Mouse (Mus musculus): Measurements from ENCODE around the gene Abhd14b. TPM values are rescaled to one million over a fixed set of nuclear protein-coding genes. Genes with fewer than 3 reads are reported as not detected.

Abhd14b gene
- polyA plus RNA-seq, 1 experiment from 2014 or later, result 7.0 TPM

GRCm38 (mm10) chr9:106470991-106471750 lies 23.9 kb downstream of the Abhd14b start:
- H3K27ac ChIP-seq, result no peak overlapping the region
- WGBS, result 62% methylated on average over 14 of the region's 14 CpGs
- peaks cover 36% of the 10 kb centered on the region for H3K4me1 ChIP-seq (replicated peaks)
- peaks cover 4% of the 10 kb centered on the region; the same call in 1 of the 2 replicates for H3K27me3 ChIP-seq
- no peak for ATAC-seq (replicated peaks; ENCODE audit: insufficient number of reproducible peaks, insufficient read depth, low FRiP score, low read depth)
- H3K9ac ChIP-seq, result no peak overlapping the region; the same call in 1 of the 2 replicates
- peak overlapping the region; percentile 47 for H3K4me2 ChIP-seq
- no peak overlapping the region for H3K4me3 ChIP-seq
- H3K36me3 ChIP-seq, result no peaks in the 10 kb centered on the region
- no peaks in the 10 kb centered on the region for H3K9me3 ChIP-seq (replicated peaks)

- Histone ChIP-seq H3K27ac (peak overlapping the region; percentile 44), H3K9me3 (replicated peaks) (no peaks in the 10 kb centered on the region), H3K27me3 (peaks cover 2% of the 10 kb centered on the region; the same call in 1 of the 2 replicates), H3K9ac (no peak overlapping the region), H3K36me3 (no peaks in the 10 kb centered on the region), H3K4me3 (no peak overlapping the region), H3K4me2 (peak overlapping the region; percentile 47), H3K4me1 (replicated peaks) (peaks cover 42% of the 10 kb centered on the region)
- no peak; the same call in 1 of the 2 replicates for ATAC-seq (replicated peaks; ENCODE audit: insufficient number of reproducible peaks, insufficient read depth, low FRiP score, low read depth)
- WGBS, result 14% methylated on average over 5 of the region's 5 CpGs
These were observed 24.6 kb downstream of the Abhd14b start for GRCm38 (mm10) chr9:106471892-106472291.

- H3K27me3 ChIP-seq, result no peaks in the 10 kb centered on the region
- 54% methylated on average over 4 of the region's 4 CpGs for WGBS
- H3K9me3 ChIP-seq (replicated peaks), result no peaks in the 10 kb centered on the region
- H3K36me3 ChIP-seq, result no peaks in the 10 kb centered on the region
- H3K4me3 ChIP-seq, result no peak overlapping the region
- no peak overlapping the region for H3K9ac ChIP-seq
- H3K4me2 ChIP-seq, result no peak overlapping the region
- H3K27ac ChIP-seq, result peak overlapping the region; percentile 44
- ATAC-seq (replicated peaks; ENCODE audit: insufficient number of reproducible peaks, insufficient read depth, low FRiP score, low read depth), result no peak
- H3K4me1 ChIP-seq (replicated peaks), result peaks cover 42% of the 10 kb centered on the region
These were observed 25.1 kb downstream of the Abhd14b start for GRCm38 (mm10) chr9:106472321-106472720.

GRCm38 (mm10) chr9:106473081-106473752 lies 26.0 kb downstream of the Abhd14b start:
- H3K36me3 ChIP-seq, result no peaks in the 10 kb centered on the region
- H3K9me3 ChIP-seq (replicated peaks), result no peaks in the 10 kb centered on the region
- H3K4me3 ChIP-seq, result no peak overlapping the region
- H3K4me2 ChIP-seq, result no peak overlapping the region
- 86% methylated on average over 16 of the region's 16 CpGs for WGBS
- no peak overlapping the region for H3K27ac ChIP-seq
- H3K9ac ChIP-seq, result no peak overlapping the region
- ATAC-seq (replicated peaks; ENCODE audit: insufficient number of reproducible peaks, insufficient read depth, low FRiP score, low read depth), result no peak
- H3K27me3 ChIP-seq, result no peaks in the 10 kb centered on the region
- peaks cover 50% of the 10 kb centered on the region for H3K4me1 ChIP-seq (replicated peaks)

- Histone ChIP-seq H3K4me1 (replicated peaks) (peaks cover 51% of the 10 kb centered on the region), H3K27me3 (no peaks in the 10 kb centered on the region), H3K36me3 (no peaks in the 10 kb centered on the region), H3K9me3 (replicated peaks) (no peaks in the 10 kb centered on the region), H3K4me2 (no peak overlapping the region), H3K9ac (no peak overlapping the region), H3K4me3 (no peak overlapping the region), H3K27ac (no peak overlapping the region)
- ATAC-seq (replicated peaks; ENCODE audit: insufficient number of reproducible peaks, insufficient read depth, low FRiP score, low read depth), result no peak
- 69% methylated on average over 5 of the region's 5 CpGs for WGBS
These were observed 26.5 kb downstream of the Abhd14b start for GRCm38 (mm10) chr9:106473753-106474105.

GRCm38 (mm10) chr9:106474456-106474855 lies 27.2 kb downstream of the Abhd14b start:
- no peak overlapping the region for H3K27ac ChIP-seq
- H3K9ac ChIP-seq, result no peak overlapping the region

GRCm38 (mm10) chr9:106475046-106475445 lies 27.8 kb downstream of the Abhd14b start:
- ATAC-seq (replicated peaks; ENCODE audit: insufficient number of reproducible peaks, insufficient read depth, low FRiP score, low read depth), result no peak
- H3K4me3 ChIP-seq, result no peak overlapping the region
- no peak overlapping the region for H3K9ac ChIP-seq
- WGBS, result 59% methylated on average over 7 of the region's 7 CpGs
- no peaks in the 10 kb centered on the region for H3K9me3 ChIP-seq (replicated peaks)
- 0 out of 2 replicates have a peak overlapping the region, but pooled peaks have one; percentile 7 for H3K4me2 ChIP-seq
- H3K36me3 ChIP-seq, result no peaks in the 10 kb centered on the region
- H3K27me3 ChIP-seq, result no peaks in the 10 kb centered on the region
- peaks cover 51% of the 10 kb centered on the region for H3K4me1 ChIP-seq (replicated peaks)
- H3K27ac ChIP-seq, result no peak overlapping the region

More at GRCm38 (mm10) chr9:106474456-106474855, 27.2 kb downstream of the Abhd14b start:
- no peak overlapping the region for H3K4me3 ChIP-seq
- peak overlapping the region; percentile 24; the same call in 1 of the 2 replicates for H3K4me2 ChIP-seq
- WGBS, result 5% methylated on average over 6 of the region's 6 CpGs
- H3K36me3 ChIP-seq, result no peaks in the 10 kb centered on the region
- no peaks in the 10 kb centered on the region for H3K27me3 ChIP-seq
- H3K4me1 ChIP-seq (replicated peaks), result peaks cover 51% of the 10 kb centered on the region
- no peaks in the 10 kb centered on the region for H3K9me3 ChIP-seq (replicated peaks)
- no peak for ATAC-seq (replicated peaks; ENCODE audit: insufficient number of reproducible peaks, insufficient read depth, low FRiP score, low read depth)

- WGBS, result 81% methylated on average over 10 of the region's 10 CpGs
- peak within 1 kb of the TSS; percentile 42 for H3K9ac ChIP-seq
- H3K27ac ChIP-seq, result peak within 1 kb of the TSS; percentile 77
These were observed 28.4 kb downstream of the Abhd14b start, which contains the start of gene Rrp9 for GRCm38 (mm10) chr9:106475663-106476001. Gene Rrp9, plus strand, starts transcription at chr9:106475963.

GRCm38 (mm10) chr9:106476002-106476923 lies 29.0 kb downstream of the Abhd14b start:
- Histone ChIP-seq H3K4me1 (replicated peaks) (peaks cover 51% of the 10 kb centered on the region), H3K27ac (peak overlapping the region; percentile 77), H3K27me3 (no peaks in the 10 kb centered on the region), H3K9me3 (replicated peaks) (no peaks in the 10 kb centered on the region), H3K36me3 (peaks cover 3% of the 10 kb centered on the region; the same call in 1 of the 2 replicates), H3K4me2 (peak overlapping the region; percentile 63), H3K4me3 (peak overlapping the region; percentile 65), H3K9ac (peak overlapping the region; percentile 42)
- ATAC-seq (replicated peaks; ENCODE audit: insufficient number of reproducible peaks, insufficient read depth, low FRiP score, low read depth), result peak; percentile 20
- WGBS, result 20% methylated on average over 16 of the region's 16 CpGs

More at GRCm38 (mm10) chr9:106475663-106476001, 28.4 kb downstream of the Abhd14b start, which contains the start of gene Rrp9:
- H3K4me1 ChIP-seq (replicated peaks), result peaks cover 51% of the 10 kb centered on the region
- H3K36me3 ChIP-seq, result no peaks in the 10 kb centered on the region; the same call in 1 of the 2 replicates
- H3K4me2 ChIP-seq, result peak within 1 kb of the TSS; percentile 63
- no peaks in the 10 kb centered on the region for H3K9me3 ChIP-seq (replicated peaks)
- no peaks in the 10 kb centered on the region for H3K27me3 ChIP-seq
- ATAC-seq (replicated peaks; ENCODE audit: insufficient number of reproducible peaks, insufficient read depth, low FRiP score, low read depth), result no peak
- H3K4me3 ChIP-seq, result peak within 1 kb of the TSS; percentile 65

- H3K9me3 ChIP-seq (replicated peaks), result no peaks in the 10 kb centered on the region
- under 1% methylated on average over 41 of the region's 41 CpGs for WGBS
- peaks cover 47% of the 10 kb centered on the region for H3K4me1 ChIP-seq (replicated peaks)
- H3K9ac ChIP-seq, result peak within 1 kb of the TSS; percentile 53
- peak within 1 kb of the TSS; percentile 65 for H3K4me3 ChIP-seq
- peak within 1 kb of the TSS; percentile 88 for H3K4me2 ChIP-seq
- H3K27ac ChIP-seq, result peak within 1 kb of the TSS; percentile 77
- peaks cover 4% of the 10 kb centered on the region; the same call in 1 of the 2 replicates for H3K36me3 ChIP-seq
- no peaks in the 10 kb centered on the region for H3K27me3 ChIP-seq
- ATAC-seq (replicated peaks; ENCODE audit: insufficient number of reproducible peaks, insufficient read depth, low FRiP score, low read depth), result peak; percentile 96
These were observed 29.7 kb downstream of the Abhd14b start, which contains the start of gene Parp3 for GRCm38 (mm10) chr9:106476924-106477484. Gene Parp3, minus strand, starts transcription at chr9:106476949.

Data from heart, embryonic 15.5 days (tissue).